Mouse (Mus musculus) CH12.LX (cell line): ENCODE measurements at regions not wholly inside any gene's neighbourhood (a gene's known extent, or its start where the extent isn't known, plus 50 kb on each side); places are given as distances from the start of the nearest gene placed in this dataset.

ENCODE experiments used
- DNase-seq: peaks from one replicate; pipeline ENCODE4 v3.0.0-alpha.2; 2013; ENCODE audit errors: extremely low read depth
- H3K27ac ChIP-seq: 2 replicates; pipeline ENCODE4 v1.5.1; 2012; ENCODE audit warnings: low read depth, mild to moderate bottlenecking, control low read depth, moderate library complexity; ENCODE audit not compliant: insufficient read depth
- H3K27me3 ChIP-seq: replicated peaks from 2 replicates; pipeline ENCODE3; 2012; ENCODE audit warnings: inconsistent platforms
- H3K36me3 ChIP-seq, 2 experiments: replicated peaks in 1 of 2; 2 replicates each; pipeline versions ENCODE3 to v1.6.1; 2012; ENCODE audit warnings: inconsistent platforms in 1 of 2, low read length in 1 of 2, mild to moderate bottlenecking in 1 of 2, mixed read lengths in 1 of 2, moderate library complexity in 1 of 2; ENCODE audit not compliant: control insufficient read depth in 1 of 2, insufficient read depth in 1 of 2
- H3K4me1 ChIP-seq, 2 experiments: 2 replicates each; pipeline ENCODE4 v1.6.1; 2012; ENCODE audit warnings: inconsistent platforms in 1 of 2, moderate library complexity in 1 of 2; ENCODE audit not compliant: insufficient read depth in 2 of 2, control insufficient read depth in 1 of 2
- H3K4me2 ChIP-seq: 2 replicates; pipeline ENCODE4 v1.6.1; 2012; ENCODE audit warnings: low read depth, mild to moderate bottlenecking, control low read depth; ENCODE audit not compliant: poor library complexity, insufficient read depth, severe bottlenecking
- H3K4me3 ChIP-seq, 3 experiments: fragments of 150-350 bp in 1 of 3; sonication (generic) in 1 of 3; replicated peaks in 1 of 3; 2 replicates each; pipeline versions ENCODE3 to v1.5.1; 2011 to 2012; ENCODE audit warnings: low read depth in 2 of 3, low read length in 2 of 3, mild to moderate bottlenecking in 2 of 3, moderate library complexity in 2 of 3, control low read depth in 1 of 3, improper control_type of control experiment in 1 of 3, inconsistent platforms in 1 of 3, mixed read lengths in 1 of 3; ENCODE audit not compliant: poor library complexity in 1 of 3
- H3K79me2 ChIP-seq: replicated peaks from 2 replicates; pipeline ENCODE4 v1.6.1; 2012; ENCODE audit warnings: mild to moderate bottlenecking, moderate library complexity; ENCODE audit not compliant: control insufficient read depth, poor library complexity, insufficient read depth, severe bottlenecking; ENCODE audit errors: extremely low read depth
- H3K9ac ChIP-seq: 2 replicates; pipeline ENCODE4 v1.6.1; 2012; ENCODE audit warnings: low read depth, mild to moderate bottlenecking, control low read depth, moderate library complexity; ENCODE audit not compliant: insufficient read depth
- H3K9me3 ChIP-seq: replicated peaks from 2 replicates; pipeline ENCODE3; 2012; ENCODE audit warnings: low read length, inconsistent platforms, mixed read lengths
- BHLHE40 ChIP-seq: IDR thresholded peaks from 2 replicates; pipeline ENCODE4 v1.6.1; 2011; ENCODE audit warnings: mild to moderate bottlenecking, low read depth, low read length, improper control_type of control experiment
- CHD2 ChIP-seq: IDR thresholded peaks from 2 replicates; pipeline ENCODE4 v1.6.1; 2011; ENCODE audit warnings: low read length, improper control_type of control experiment
- EP300 ChIP-seq: IDR thresholded peaks from 2 replicates; pipeline ENCODE4 v1.6.1; 2011; ENCODE audit warnings: low read length, improper control_type of control experiment
- GABPA ChIP-seq: IDR thresholded peaks from 2 replicates; pipeline ENCODE4 v1.6.1; 2012; ENCODE audit warnings: low read depth, low read length, improper control_type of control experiment, inconsistent platforms; ENCODE audit not compliant: insufficient replicate concordance
- KAT2A ChIP-seq: IDR thresholded peaks from 2 replicates; pipeline ENCODE4 v1.6.1; 2012; ENCODE audit warnings: low read length, improper control_type of control experiment, inconsistent platforms; ENCODE audit not compliant: insufficient replicate concordance
- MAFK ChIP-seq: IDR thresholded peaks from 2 replicates; pipeline ENCODE4 v1.6.1; 2011; ENCODE audit warnings: low read length, improper control_type of control experiment; ENCODE audit not compliant: insufficient replicate concordance
- MAZ ChIP-seq: IDR thresholded peaks from 2 replicates; pipeline ENCODE4 v1.6.1; 2012; ENCODE audit warnings: low read depth, mild to moderate bottlenecking, inconsistent platforms, low read length, improper control_type of control experiment, moderate library complexity
- NRF1 ChIP-seq: IDR thresholded peaks from 2 replicates; pipeline ENCODE4 v1.6.1; 2014; ENCODE audit warnings: low read depth, mild to moderate bottlenecking, inconsistent platforms, low read length, improper control_type of control experiment, moderate library complexity
- PAX5 ChIP-seq: IDR thresholded peaks from 2 replicates; pipeline ENCODE4 v1.6.1; 2012; ENCODE audit warnings: low read length, inconsistent platforms, mixed read lengths
- RAD21 ChIP-seq: IDR thresholded peaks from 2 replicates; pipeline ENCODE4 v1.6.1; 2011; ENCODE audit warnings: low read depth, mild to moderate bottlenecking, low read length, improper control_type of control experiment, moderate library complexity
- RCOR1 ChIP-seq: conservative IDR thresholded peaks from 2 replicates; pipeline ENCODE4 v1.6.1; 2012; ENCODE audit warnings: low read depth, mild to moderate bottlenecking, inconsistent platforms, low read length, improper control_type of control experiment
- SMC3 ChIP-seq: IDR thresholded peaks from 2 replicates; pipeline ENCODE4 v1.6.1; 2011; ENCODE audit warnings: low read depth, low read length, improper control_type of control experiment
- TBP ChIP-seq: conservative IDR thresholded peaks from 2 replicates; pipeline ENCODE4 v1.6.1; 2011; ENCODE audit warnings: low read depth, low read length, improper control_type of control experiment
- TCF12 ChIP-seq: IDR thresholded peaks from 2 replicates; pipeline ENCODE4 v1.6.1; 2014; ENCODE audit warnings: low read depth, mild to moderate bottlenecking, inconsistent platforms, low read length, improper control_type of control experiment
- USF1 ChIP-seq: IDR thresholded peaks from 2 replicates; pipeline ENCODE4 v1.6.1; 2014; ENCODE audit warnings: low read depth, mild to moderate bottlenecking, inconsistent platforms, low read length, improper control_type of control experiment
- USF2 ChIP-seq: conservative IDR thresholded peaks from 2 replicates; pipeline ENCODE4 v1.6.1; 2011; ENCODE audit warnings: low read depth, low read length, improper control_type of control experiment
- ZC3H11A ChIP-seq: IDR thresholded peaks from 2 replicates; pipeline ENCODE4 v1.6.1; 2012; ENCODE audit warnings: low read depth, mild to moderate bottlenecking, inconsistent platforms, low read length, improper control_type of control experiment
- ZKSCAN1 ChIP-seq: IDR thresholded peaks from 2 replicates; pipeline ENCODE4 v1.6.1; 2012; ENCODE audit warnings: low read depth, inconsistent platforms, low read length, improper control_type of control experiment, borderline replicate concordance
- ZMIZ1 ChIP-seq: IDR thresholded peaks from 2 replicates; pipeline ENCODE4 v1.6.1; 2012; ENCODE audit warnings: low read depth, mild to moderate bottlenecking, inconsistent platforms, low read length, improper control_type of control experiment
- ZNF384 ChIP-seq: IDR thresholded peaks from 2 replicates; pipeline ENCODE4 v1.6.1; 2012; ENCODE audit warnings: low read depth, low read length, improper control_type of control experiment, inconsistent platforms
- dilution Hi-C: fragments of 300-500 bp; cut with MboI; formaldehyde crosslinking; loops from 2 replicates; pipeline ENCODE4 v1.14.3; 2020; ENCODE audit warnings: low sequenced_read_pairs; ENCODE audit not compliant: extremely low pct_unique_long_range_greater_than_20kb, extremely low pct_ligation_motif_present
- in situ Hi-C: fragments of 300-500 bp; cut with MboI; formaldehyde crosslinking; loops from 3 replicates; pipeline ENCODE4 v1.14.3; 2019; ENCODE audit warnings: low sequenced_read_pairs, low pct_ligation_motif_present, low pct_unique_long_range_greater_than_20kb, mixed read lengths

DNA sequence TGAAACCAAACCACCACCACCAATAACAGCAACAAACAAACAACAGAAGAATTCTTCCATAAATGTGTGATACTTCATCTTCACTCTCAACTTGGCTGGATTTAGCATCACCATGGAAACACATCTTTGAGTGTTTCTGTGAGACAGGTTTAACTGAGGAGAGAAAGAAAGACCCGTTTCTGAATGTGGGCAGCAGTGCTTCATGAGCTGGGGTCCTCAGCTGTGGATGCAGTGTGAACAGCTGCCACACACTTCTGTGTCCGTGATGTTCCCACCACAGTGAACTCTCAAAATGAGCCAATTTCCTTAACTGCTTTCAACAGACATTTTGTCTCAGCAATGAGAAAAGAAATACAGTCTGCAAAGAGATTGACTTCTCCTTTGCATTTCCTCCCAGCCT, 55.5 kb upstream of the Lhcgr start:
- no peaks in the 10 kb centered on the region for H3K36me3 ChIP-seq
- H3K27me3 ChIP-seq = peaks cover 3% of the 10 kb centered on the region
- dilution Hi-C loops = no loop called here
- no peak for TF ChIP-seq MAZ
- TF ChIP-seq MAFK = no peak
- TF ChIP-seq RAD21 = no peak
- TF ChIP-seq TCF12 = no peak
- no peaks in the 10 kb centered on the region for H3K9me3 ChIP-seq
- peaks cover 0 to 3% of the 10 kb centered on the region in 2 experiments; a peak in 1 of 4 replicates for H3K4me1 ChIP-seq
- H3K9ac ChIP-seq = no peak overlapping the region
- no peak for DNase-seq
- peak overlapping the region; percentile 67; the same call in 1 of the 2 replicates for H3K4me2 ChIP-seq
- in situ Hi-C loops = no loop called here
- no peak overlapping the region for H3K4me3 ChIP-seq
- no peak overlapping the region for H3K27ac ChIP-seq
- no peaks in the 10 kb centered on the region for H3K79me2 ChIP-seq

DNA sequence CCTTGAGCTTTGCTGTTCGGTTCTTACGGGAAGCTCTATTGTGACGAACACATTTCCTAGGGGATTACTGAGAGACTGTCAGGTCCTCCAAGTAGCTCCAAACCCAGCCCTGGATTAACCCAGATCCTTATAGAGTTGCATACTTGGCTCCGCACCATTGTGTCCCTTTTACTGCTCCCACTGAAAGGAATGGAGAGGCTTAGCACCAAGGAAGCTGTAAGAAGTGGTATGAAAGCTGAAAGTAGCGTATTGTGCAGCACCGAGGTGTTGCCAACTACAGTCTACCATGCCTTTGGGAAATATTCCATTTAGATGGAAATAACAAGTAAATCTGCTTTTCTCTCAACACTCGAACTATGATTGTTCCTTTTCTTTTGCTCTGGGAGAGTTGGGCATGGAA, 53.5 kb upstream of the Lhcgr start:
- Histone ChIP-seq H3K4me2 (no peak overlapping the region), H3K79me2 (no peaks in the 10 kb centered on the region), H3K4me3 (no peak overlapping the region), H3K4me1 (peaks cover 0 to 3% of the 10 kb centered on the region in 2 experiments; a peak in 1 of 4 replicates), H3K9ac (no peak overlapping the region), H3K36me3 (no peaks in the 10 kb centered on the region), H3K9me3 (no peaks in the 10 kb centered on the region), H3K27me3 (peaks cover 3% of the 10 kb centered on the region), H3K27ac (no peak overlapping the region)
- in situ Hi-C loops = no loop called here
- DNase-seq = no peak
- dilution Hi-C loops = no loop called here
- TF ChIP-seq NRF1 (no peak), GABPA (no peak), MAFK (no peak), ZMIZ1 (no peak), CHD2 (no peak), SMC3 (no peak), KAT2A (no peak), EP300 (no peak), ZNF384 (no peak), BHLHE40 (no peak), ZC3H11A (no peak), TBP (no peak), RCOR1 (no peak), USF2 (no peak), RAD21 (no peak), PAX5 (no peak), ZKSCAN1 (no peak), USF1 (no peak)
